Mouse (Mus musculus) right cerebral cortex, adult 2 months (tissue): ENCODE results near the gene Zfp457.
"Not testable (repeated sequence)": the region's sequence is repeated elsewhere in the genome, so short reads cannot be mapped to it uniquely, and the experiment has no call there.

Experiments
- DNase-seq, 2 experiments: peaks; one replicate each; pipeline ENCODE4 v3.0.0; 2021 to 2022; ENCODE audit warnings: low spot score in 2 of 2

Gene Zfp457

DNA sequence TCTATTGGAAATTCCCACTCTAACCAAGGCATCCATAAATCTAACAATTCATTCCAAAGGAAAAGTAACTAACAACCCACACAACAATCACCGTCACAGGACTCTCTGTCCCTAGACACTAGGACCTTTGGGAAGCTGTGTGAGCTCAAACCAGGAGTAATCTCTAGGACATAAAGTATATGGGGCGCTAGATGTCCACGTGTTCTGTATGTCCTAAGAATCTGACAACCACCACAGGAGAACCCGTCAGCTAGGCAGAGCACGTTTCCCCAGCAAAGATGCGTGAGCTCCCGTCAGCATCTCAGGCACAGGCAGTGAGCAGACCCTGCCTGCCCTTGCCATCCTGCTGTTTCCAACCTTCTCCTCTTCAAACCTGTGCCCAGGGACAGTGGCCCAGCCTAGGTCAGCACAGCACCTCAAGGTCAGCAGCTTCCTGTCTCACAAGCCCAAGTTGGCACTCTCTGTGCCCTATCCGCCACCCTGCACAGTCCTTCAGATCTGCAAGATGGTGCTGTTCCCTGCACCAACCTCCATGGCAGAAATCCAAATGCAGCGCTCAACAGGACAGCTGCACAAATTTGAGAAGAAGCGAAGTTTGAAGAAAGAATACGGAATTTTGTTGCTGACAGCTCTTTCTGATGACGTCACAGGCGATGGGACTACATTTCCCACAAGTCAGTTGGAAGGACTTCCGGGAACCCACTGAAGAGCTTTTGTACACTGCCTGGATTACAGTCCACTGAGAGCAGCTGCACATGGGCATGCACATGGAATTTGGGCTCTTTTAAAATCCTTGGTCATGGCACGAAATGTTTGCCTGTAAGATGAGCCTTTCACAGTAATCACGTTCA, at the start of gene Zfp457:
Gene Zfp457 (minus strand): TSS at position 664 of the 851 bp plus-strand sequence.
- peak; percentile 94 to 98 for DNase-seq

DNA sequence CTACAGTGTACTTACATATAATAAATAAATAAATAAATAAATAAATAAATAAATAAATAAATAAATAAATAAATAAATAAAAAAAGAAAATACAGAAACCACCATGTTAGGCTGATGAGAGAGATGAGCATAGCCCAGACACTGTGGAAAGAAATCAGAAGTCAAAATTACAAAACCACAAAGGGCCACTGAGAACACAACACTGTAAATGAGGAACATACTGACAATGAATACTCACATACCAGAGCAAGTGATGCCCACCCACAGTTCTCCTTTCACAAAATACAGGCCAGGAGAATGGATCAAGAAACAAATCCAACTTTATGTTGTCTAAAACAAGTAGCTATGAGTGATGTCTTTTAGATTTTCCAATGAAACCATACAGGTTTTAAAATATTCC, 45.6 kb upstream of the Zfp457 start:
- no peak for DNase-seq

DNA sequence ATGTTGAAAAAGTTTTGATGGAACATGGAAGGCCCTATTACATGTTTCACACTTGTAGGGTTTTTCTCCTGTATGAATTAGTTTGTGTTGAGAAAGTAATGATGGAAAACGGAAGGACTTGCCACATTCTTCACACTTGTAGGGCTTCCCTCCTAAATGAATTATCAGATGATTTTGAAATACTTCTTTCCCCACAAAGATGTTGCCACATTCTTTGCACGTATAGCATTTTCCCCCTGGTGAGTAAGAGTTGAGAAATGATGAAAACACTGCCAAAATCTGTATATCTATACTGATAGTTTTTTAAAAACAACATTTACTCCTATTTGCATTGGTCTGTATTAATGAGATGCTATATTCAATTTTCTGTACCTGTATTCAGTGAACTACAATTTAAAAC, 37.1 kb upstream of the Zfp457 start:
- DNase-seq, result no peak

DNA sequence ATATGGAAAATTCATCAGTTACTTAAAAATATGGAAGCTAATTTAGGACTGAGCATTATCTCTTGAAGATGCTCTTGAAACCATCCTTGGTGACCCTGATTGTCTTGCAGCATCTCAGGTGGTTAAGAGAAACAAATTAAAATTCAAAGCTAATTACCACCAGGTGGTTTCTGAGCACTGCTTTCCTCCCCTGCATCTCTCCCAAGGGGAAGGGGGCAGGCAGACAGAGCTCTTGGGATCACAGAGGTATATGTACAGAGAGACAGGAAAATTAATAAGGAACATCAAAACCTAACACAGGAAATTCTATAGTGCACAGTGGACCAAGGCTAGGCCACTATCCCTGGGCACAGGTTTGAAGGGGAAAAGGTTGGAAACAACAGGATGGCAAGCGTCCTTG, 26.6 kb upstream of the Zfp457 start:
- no peak for DNase-seq

DNA sequence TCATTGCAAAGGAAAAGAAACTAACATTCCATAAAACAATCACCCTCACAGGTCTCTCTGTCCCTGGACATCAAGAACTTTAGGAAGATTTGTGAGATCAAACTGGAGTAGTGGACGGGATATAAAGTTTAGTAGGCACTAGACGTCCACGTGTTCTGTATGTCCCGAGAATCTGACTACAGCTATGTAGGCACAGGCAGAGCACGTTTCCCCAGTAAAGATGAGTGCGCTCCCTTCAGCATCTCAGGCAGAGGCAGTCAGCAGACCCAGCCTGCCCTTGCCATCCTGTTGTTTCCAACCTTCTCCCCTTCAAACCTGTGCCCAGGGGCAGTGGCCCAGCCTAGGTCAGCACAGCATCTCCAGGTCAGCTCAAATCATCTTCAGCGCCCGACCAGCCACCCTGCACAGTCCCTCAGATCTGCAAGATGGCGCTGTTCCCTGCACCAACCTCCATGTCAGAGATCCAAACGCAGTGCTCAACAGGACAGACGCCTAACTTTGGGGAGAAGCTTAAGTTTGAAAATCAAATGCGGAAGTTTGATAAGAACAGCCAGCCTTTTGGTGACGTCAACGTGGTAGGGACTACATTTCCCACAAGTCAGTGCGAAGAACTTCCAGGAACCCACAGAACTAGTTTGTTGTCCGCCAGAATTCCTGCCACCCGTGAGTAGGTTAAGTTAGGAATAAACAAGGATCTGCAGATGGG, 25.9 kb upstream of the Zfp457 start, which contains the start of gene Zfp595:
Gene Zfp595 (minus strand): TSS at position 552 of the 706 bp plus-strand sequence.
- peak; percentile 82 to 94 for DNase-seq

DNA sequence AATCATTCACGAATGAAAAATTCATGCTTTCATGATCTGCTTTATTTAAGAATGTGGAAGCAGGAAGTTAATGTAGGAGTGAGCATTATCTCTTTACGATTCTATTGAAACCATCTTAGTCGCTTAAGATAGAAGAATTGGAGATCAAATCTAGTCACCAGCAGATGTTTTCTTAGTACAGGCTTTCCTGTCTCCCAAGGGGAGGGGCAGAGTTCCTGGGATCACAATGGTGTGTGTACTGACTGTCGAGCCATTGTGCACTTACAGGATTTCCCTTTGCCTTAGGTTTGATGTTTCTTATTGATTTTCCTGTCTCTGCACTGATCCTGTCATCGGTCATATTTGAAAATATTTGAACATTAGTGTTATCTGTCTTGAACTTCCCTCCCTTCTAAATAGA, 433 bp upstream of the Zfp457 start:
- peak; percentile 3 to 4 for DNase-seq

DNA sequence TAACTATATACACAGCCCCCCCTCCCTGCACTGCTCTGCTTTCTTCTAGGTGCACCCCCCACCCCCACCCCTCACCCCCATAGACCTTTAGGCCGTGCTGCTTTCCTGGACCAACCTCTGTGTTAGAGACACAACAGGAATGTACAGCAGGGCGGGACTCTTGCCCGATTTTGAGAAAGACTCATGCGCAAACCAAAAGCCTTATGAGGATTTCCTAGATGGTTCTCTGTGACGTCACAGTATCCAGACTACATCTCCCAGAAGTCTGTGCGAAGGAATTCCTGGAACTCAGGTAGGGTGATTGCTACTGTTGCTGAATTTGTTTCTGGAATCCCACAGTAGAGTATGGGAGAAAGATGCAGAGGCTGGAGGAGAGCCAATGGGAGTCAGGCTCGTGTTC, 28.0 kb downstream of the Zfp457 start, which contains the start of gene Zfp458:
Gene Zfp458 (minus strand): TSS at position 153 of the 400 bp plus-strand sequence.
- peak; percentile 21 to 28 for DNase-seq

DNA sequence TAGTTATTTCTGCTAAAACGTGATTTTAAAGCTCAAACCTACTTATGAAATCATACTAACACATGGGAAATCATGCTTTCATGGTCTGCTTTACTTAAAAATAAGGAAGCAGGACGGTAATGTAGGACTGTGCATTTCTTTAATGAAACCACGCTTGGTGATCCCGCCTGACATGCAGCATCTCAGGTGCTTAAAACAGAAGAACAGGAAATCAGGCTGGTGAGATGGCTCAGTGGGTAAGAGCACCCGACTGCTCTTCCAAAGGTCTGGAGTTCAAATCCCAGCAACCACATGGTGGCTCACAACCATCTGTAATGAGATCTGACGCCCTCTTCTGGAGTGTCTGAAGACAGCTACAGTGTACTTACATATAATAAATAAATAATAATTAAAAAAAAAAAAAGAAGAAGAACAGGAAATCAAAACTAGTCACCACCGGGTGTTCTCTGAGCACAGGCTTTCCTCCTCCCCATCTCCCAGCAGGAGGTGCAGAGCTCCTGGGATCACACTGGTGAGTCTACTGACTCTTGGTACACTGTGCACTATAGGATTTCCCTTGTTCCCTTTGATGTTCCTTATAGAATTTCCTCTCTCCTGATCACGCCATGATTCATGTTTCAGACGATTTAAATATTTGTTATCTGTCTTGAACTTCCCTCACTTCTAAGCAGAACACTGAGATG, 36.8 kb downstream of the Zfp457 start:
- not testable (repeated sequence) for DNase-seq

DNA sequence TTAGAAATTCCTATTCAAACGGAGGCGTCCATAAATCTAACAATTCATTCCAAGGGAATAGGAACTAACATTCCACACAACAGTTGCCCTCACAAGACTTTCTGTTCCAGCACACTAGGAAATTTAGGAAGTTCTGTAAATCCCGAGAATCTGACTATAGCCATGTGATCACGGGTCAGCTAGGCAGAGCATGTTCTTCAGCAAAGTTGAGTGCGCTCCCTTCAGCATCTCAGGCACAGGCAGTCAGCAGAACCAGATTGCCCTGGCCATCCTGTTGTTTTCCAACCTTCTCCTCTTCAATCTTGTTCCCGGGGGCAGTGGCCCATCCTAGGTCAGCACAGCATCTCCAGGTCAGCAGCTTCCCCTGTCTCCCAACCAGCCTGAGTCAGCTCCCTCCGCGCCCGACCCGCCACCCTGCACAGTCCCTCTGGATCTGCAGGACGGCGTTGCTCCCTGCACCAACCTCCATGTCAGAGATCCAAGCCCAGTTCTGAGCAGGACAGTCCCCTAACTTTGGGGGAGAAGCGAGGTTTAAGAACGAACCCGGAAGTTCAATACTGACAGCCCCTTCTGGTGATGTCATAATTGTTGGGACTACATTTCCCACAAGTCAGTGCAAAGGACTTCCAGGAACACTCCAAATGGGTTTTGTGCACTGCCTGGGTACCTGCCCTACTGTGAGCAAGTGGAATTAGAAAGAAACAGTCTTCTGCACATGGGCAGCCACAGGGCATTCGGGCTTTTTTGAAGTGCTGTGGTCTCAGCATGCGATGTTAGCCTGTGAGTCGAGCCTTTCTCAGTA, 37.5 kb downstream of the Zfp457 start:
- peak; percentile 81 to 88 for DNase-seq
